Mouse (Mus musculus) frontal cortex, postnatal 14 days (tissue): ENCODE data around the gene Kng1.
"Not testable (repeated sequence)": the region's sequence is repeated elsewhere in the genome, so short reads cannot be mapped to it uniquely, and the experiment has no call there.

Experiments
- DNase-seq, 2 experiments: peaks; one replicate each; pipeline ENCODE4 v3.0.0; 2022; ENCODE audit warnings: low spot score in 2 of 2

Gene Kng1

GRCm38 (mm10) chr16:23057668-23058447, at the start of gene Kng1:
Gene Kng1 (plus strand): TSS chr16:23057865.
- not testable (repeated sequence) for DNase-seq

- DNase-seq, result not testable (repeated sequence)
These were observed 43.9 kb upstream of the Kng1 start for GRCm38 (mm10) chr16:23013786-23014185.

- not testable (repeated sequence) for DNase-seq
These were observed 43.0 kb upstream of the Kng1 start for GRCm38 (mm10) chr16:23014645-23015044.

- not testable (repeated sequence) for DNase-seq
These were observed 37.1 kb upstream of the Kng1 start for GRCm38 (mm10) chr16:23020571-23020970.

- no peak for DNase-seq
These were observed 32.6 kb upstream of the Kng1 start for GRCm38 (mm10) chr16:23025111-23025510.

- DNase-seq, result no peak
These were observed 31.1 kb upstream of the Kng1 start for GRCm38 (mm10) chr16:23026582-23026981.

- not testable (repeated sequence) for DNase-seq
These were observed 30.3 kb upstream of the Kng1 start for GRCm38 (mm10) chr16:23027341-23027740.

- DNase-seq, result not testable (repeated sequence)
These were observed 28.6 kb upstream of the Kng1 start, which contains the start of gene Kng2 for GRCm38 (mm10) chr16:23028966-23029600. Gene Kng2 (minus strand): TSS chr16:23029482.

- no peak for DNase-seq
These were observed 26.8 kb upstream of the Kng1 start for GRCm38 (mm10) chr16:23030673-23031435.

- DNase-seq, result no peak
These were observed 24.0 kb upstream of the Kng1 start for GRCm38 (mm10) chr16:23033673-23034072.

- no peak for DNase-seq
These were observed 19.9 kb upstream of the Kng1 start for GRCm38 (mm10) chr16:23037744-23038143.

- no peak for DNase-seq
These were observed 18.4 kb upstream of the Kng1 start for GRCm38 (mm10) chr16:23039281-23039680.

- no peak for DNase-seq
These were observed 16.8 kb upstream of the Kng1 start for GRCm38 (mm10) chr16:23040876-23041275.

- peak in 1 of 2 experiments; percentile 30 for DNase-seq
These were observed 11.3 kb upstream of the Kng1 start for GRCm38 (mm10) chr16:23046319-23046718.

GRCm38 (mm10) chr16:23059630-23060029, 2.0 kb downstream of the Kng1 start:
- not testable (repeated sequence) for DNase-seq

GRCm38 (mm10) chr16:23060781-23061325, 3.2 kb downstream of the Kng1 start:
- DNase-seq, result not testable (repeated sequence)

- not testable (repeated sequence) for DNase-seq
These were observed 19.9 kb downstream of the Kng1 start for GRCm38 (mm10) chr16:23077516-23077915.

- not testable (repeated sequence) for DNase-seq
These were observed 29.5 kb downstream of the Kng1 start for GRCm38 (mm10) chr16:23087159-23087558.

GRCm38 (mm10) chr16:23087712-23088111, 30.0 kb downstream of the Kng1 start:
- not testable (repeated sequence) for DNase-seq

GRCm38 (mm10) chr16:23088491-23088890, 30.8 kb downstream of the Kng1 start:
- DNase-seq, result not testable (repeated sequence)

- DNase-seq, result not testable (repeated sequence)
These were observed 33.7 kb downstream of the Kng1 start for GRCm38 (mm10) chr16:23091345-23091744.
